Mouse (Mus musculus) lung, postnatal 4 days (tissue): ENCODE measurements around the gene Mkrn1.
"Not testable (repeated sequence)": the region's sequence is repeated elsewhere in the genome, so short reads cannot be mapped to it uniquely, and the experiment has no call there.

Source experiments
- DNase-seq, 2 experiments: peaks; one replicate each; pipeline ENCODE4 v3.0.0; 2021

Gene Mkrn1

GRCm38 (mm10) chr6:39429007-39429788 lies 8.9 kb upstream of the Mkrn1 start:
- DNase-seq: no peak

- no peak for DNase-seq
Observed at GRCm38 (mm10) chr6:39427276-39428003, 7.2 kb upstream of the Mkrn1 start.

GRCm38 (mm10) chr6:39426725-39427124 lies 6.5 kb upstream of the Mkrn1 start:
- DNase-seq: no peak

DNA sequence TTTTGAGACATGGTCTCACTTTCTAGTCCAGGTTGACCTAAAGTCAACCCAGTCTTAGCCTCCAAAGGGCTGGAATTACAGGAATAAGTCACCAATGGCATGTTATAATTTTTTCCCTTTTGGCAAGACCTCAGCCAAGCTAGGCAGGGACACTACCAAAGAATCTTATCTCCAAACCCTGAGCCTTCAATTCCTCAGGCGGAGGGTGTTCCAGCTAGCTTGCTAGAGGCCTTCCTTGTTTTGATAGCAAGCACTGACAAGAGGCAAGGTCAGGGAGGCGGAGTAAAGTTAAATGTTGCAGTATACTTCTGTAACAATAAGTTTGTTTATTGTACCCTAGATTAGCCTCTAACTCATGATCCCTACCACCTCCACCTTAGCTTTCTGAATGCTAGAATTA lies 4.9 kb upstream of the Mkrn1 start:
- no peak for DNase-seq

- no peak for DNase-seq
Observed at GRCm38 (mm10) chr6:39423686-39424085, 3.4 kb upstream of the Mkrn1 start.

GRCm38 (mm10) chr6:39423130-39423551 lies 2.9 kb upstream of the Mkrn1 start:
- DNase-seq: no peak

- DNase-seq: no peak
Observed at GRCm38 (mm10) chr6:39420867-39421266, 605 bp upstream of the Mkrn1 start.

DNA sequence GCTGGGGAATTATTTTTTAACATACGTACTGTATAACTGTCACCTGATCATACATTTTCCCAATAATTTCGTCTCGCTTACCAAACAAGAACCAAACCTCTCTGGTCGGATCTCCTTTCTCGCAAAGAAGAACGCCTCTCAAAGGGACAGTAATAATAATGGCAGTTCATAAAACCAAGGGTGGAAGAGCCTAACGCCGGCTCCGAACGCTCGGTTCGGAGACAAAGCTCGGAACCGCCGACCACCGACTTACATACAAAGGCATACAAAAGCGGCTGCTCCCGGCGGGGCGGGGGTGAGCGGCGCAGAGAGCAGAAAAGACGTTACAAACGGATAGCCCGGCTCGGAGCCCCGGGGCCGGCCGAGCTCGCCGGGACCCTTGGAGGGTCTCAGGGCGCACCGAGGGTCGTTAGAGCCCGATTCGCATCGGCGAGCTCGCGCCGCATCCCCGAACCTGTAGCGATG lies 844 bp downstream of the Mkrn1 start:
- no peak for DNase-seq

DNA sequence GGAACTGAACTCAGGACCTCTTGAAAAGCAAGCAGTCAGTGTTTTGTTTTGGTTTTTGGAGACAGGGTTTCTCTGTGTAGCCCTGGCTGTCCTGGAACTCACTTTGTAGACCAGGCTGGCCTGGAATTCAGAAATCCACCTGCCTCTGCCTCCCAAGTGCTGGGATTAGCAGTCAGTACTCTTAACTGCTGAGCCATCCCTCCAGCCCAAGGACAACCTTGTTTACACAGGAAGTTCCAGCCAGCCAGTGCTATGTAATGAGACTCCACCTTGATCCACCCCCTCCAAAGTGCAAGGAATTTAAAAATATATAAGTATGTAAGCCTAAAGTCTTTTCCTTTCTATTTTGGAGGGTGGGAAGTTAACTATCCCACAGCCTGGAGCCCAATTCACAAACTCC lies 3.6 kb downstream of the Mkrn1 start:
- DNase-seq: not testable (repeated sequence)

- DNase-seq: peak; percentile 49 to 77
Observed at GRCm38 (mm10) chr6:39415762-39416161, 4.5 kb downstream of the Mkrn1 start.

DNA sequence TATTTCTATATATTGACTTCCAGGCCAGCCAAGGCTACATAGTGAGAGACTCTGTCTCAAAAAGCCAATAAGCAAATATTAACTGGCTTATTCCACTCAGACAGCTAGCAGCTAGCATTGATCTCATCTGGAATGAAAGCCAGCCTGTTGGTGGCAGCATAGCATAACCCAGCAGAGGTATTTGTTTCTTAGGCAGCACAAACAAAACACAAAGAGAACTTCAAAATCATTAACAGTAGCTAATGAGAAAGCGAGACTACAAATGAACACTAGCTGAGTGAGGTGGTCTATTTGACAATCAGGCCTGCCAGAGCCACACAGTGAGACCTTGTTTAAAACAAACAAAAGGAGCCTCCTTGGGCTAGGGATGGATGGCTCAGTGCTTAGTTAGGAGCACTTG lies 6.2 kb downstream of the Mkrn1 start:
- no peak for DNase-seq

DNA sequence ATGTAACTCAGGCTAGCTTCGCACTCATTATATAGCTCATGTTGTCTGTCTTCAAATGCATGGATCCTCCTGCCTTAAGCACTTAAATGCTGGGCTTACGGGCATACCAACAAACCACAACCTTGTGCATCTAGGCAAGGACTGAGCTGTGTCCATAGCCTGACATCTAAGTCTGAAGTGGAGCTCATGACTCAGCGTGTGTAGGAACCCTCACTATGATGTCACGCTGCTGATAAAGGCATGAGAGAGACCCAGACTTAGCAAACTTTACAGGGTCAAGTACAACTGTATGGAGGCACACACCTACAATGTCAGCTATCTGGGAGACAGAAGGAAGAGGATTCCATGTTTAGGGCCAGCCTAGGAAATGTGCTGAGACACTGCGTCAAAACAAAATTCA lies 13.8 kb downstream of the Mkrn1 start:
- DNase-seq: no peak

DNA sequence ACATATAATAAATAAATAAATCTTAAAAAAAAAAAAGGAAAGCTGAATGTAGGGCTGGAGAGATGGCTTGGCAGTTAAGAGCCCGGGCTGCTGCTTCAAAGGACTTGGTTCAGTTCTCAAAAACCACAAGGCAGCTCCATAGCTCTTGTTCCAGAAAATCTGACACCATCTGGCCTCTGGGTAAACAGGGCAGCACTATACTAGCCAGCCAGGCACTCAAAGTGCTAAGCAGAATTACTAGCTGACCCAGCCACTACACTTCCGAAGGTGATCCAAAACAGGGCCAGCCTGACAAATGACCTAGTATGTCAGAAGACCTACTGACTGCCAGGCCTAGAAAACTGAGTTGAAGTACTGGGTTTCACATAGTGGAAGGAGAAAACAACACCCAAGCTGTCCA lies 17.1 kb downstream of the Mkrn1 start:
- no peak for DNase-seq

- DNase-seq: peak; percentile 29 to 57
Observed at GRCm38 (mm10) chr6:39400343-39400742, 19.9 kb downstream of the Mkrn1 start.

DNA sequence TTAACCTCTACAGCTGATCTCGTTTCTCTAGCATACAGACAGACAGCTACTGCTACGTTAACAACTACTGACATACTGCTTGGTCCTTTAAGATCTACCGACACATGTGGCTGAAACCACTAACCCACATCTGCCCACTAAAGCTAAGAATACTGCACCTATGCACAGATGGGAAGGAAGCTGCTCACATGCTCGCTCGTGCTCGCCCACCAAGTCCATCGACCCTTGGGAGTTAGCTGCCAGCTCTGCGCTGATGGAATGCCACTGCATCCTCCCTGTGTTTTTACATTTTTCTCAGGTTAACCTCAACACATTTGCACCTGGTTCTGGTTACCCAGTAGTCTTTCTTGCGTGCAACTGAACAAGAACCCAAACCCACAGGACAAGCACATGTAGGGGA lies 21.9 kb downstream of the Mkrn1 start:
- no peak for DNase-seq

DNA sequence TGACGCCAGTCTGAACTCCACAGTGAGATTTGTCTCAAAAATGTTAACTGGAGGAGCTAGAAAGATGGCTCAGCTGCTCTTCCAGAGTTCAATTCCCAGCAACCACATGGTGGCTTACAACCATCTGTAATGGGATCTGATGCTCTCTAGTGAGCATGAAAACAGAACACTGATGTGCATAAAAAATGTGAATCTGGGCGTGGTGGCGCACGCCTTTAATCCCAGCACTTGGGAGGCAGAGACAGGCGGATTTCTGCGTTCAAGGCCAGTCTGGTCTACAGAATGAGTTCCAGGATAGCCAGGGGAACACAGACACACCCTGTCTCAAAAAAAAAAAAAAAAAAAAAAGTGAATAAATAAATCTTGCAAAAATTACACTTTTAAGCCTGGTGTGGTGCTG lies 23.2 kb downstream of the Mkrn1 start:
- no peak for DNase-seq

GRCm38 (mm10) chr6:39395916-39396315 lies 24.3 kb downstream of the Mkrn1 start:
- DNase-seq: no peak

GRCm38 (mm10) chr6:39395471-39395870 lies 24.8 kb downstream of the Mkrn1 start:
- DNase-seq: no peak

DNA sequence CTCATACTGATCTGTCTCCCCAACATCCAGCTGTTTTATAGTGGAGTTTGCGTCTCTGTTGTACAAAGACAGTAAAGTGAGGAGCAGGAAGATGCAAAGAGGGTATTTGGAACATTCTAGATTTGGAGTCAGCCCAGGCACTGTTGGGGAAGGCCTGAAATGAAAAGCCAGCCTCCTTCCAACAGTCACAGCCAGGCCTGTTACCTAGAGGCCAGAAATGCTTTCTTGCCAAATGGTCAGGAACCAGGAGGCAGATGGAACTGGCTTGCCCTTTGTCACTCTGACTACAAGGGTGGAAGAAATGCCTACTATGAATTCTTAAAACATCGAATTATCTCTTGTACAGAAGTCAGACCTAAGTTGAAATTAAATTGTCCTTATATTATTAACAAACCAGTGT lies 30.3 kb downstream of the Mkrn1 start:
- DNase-seq: no peak

DNA sequence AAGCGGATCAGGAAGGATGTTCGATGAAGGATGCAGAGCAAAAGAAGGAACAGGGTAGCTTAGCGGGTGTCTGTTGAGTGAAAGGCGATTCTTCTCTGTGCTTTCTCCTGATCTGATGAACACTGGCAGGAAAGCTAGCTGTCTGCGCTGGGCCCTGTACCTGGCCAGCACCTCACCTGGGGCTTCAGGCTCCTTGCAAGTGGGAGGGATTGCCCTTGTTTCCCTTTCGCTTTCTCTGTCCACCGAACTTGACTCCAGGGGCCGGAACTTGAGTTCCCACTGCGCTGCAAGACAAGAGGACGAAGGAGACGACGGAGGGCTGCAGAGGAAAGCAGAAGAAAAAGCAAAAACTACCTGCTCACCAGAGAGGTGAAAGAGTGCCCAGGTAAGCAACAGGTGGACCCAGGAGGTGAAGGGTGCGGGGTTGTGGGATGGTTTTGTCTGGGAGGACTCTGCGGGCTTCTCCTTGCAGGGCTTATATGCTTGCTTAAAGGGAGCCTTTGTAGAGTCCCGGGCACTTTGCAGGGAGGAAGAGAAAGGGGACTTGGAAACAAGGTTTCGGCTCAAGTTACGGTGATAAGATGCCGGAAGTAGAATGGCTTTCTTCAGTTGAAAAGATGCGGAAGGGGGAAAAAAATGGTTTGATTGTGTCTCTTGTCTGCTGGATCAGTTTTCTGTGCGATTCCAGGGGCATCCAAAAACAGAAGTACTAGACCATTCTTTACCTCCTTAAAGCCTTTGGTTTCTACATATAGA lies 39.0 kb downstream of the Mkrn1 start, which contains the start of gene Rab19:
Gene Rab19 (plus strand): TSS at position 51 of the 756 bp plus-strand sequence.
- DNase-seq: peak; percentile 59 to 64

- DNase-seq: no peak
Observed at GRCm38 (mm10) chr6:39380276-39380675, 40.0 kb downstream of the Mkrn1 start.

DNA sequence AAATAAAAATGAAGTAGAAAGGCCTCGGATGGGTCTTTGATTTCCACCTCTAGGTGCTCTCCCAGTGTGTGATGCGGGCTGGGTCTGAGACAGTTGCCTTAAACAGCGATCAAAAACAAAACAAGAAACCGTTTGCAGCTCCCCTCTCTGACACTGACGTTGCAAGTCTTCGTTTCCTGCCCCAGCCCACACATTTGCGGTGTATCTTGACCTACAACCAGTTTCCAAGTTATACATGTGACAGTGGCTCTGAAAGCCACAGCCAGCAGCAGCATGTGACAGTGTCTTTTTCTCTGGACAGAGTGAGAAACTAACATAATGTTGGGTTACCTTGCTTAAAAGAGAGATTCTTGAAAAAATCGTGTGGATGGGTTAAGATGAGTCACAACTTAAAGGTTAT lies 40.5 kb downstream of the Mkrn1 start:
- DNase-seq: peak; percentile 29 to 40

DNA sequence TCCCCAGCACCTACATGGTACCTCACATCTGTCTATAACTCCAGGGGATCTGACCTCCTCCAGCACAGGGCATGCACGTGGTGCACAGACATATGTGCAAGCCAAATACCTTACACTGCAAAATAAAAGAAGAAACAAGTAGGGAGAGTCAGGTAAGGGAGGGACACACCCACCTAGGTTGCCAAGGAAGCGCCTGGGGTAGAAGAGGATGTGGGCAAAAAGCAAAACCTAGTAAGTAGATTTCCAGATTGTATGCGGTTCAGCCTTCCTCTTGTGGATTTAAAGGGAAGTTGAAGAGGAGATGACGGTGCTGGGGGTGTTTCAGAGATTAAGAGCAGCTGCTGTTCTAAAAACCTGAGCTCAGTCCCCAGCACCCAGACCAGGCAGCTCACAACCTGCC lies 41.0 kb downstream of the Mkrn1 start:
- peak; percentile 15 to 36 for DNase-seq
